Mouse (Mus musculus): ENCODE data around the gene Cdkal1.

The Cdkal1 gene

DNA sequence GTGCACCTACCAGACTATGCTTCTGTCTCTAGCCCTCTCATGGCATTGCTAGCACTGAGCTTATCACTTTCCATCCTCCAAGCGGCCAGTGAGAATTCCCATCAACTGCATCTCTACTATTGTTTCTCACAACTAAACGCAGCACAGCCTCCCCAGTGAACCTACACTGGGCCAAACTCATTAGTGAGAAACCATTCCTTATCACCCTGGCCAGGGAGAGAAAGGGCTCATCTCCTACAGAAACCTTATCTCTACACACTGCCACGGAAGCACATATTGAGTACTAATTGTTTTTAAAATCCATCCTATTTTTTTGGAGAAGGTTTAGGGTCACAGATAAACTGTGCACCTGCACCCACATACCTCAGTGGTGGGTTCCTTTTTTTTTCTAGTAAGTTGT is 147.9 kb downstream of the Cdkal1 start:
- DNase-seq (ENCODE audit: low read depth, low spot score), result no peak

DNA sequence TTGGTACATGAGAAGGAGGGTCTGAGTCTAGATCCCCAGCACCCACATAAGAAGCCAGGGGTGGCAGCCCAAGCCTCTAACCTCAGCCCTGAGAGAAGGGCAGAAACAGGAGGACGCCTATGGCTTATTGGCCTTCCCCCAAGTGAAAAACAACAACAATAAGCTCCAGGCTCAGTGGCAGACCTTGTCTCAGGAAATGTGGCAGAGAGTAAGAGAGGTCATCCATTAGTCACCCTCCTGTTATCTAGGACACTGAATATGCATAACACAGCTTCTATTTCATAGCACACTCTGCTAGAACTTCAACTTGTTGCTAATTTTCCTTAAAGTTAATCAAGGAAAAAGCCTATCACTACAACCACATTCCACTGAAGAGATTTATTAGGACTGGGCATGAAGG is 154.1 kb downstream of the Cdkal1 start:
- DNase-seq (ENCODE audit: low read depth, low spot score), result no peak

DNA sequence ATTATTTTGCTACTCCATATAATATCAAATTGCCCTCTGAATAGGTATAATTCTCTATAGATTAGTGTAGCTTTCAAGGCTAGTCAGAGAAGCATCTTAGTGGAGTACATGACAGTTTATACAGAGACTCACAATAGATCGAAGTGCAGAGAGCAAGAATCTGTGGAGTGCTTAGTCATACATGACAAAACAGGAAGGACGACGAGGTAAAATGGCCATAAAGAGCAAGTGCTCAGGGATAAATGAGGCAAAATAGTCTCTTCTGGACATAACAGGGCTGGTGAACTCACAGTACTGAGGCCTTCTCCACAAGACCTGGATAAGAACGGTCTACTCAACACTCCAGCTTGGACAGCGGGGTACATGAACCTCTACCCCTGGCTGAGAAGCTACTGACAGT is 155.6 kb downstream of the Cdkal1 start:
- no peak for DNase-seq (ENCODE audit: low read depth, low spot score)

DNA sequence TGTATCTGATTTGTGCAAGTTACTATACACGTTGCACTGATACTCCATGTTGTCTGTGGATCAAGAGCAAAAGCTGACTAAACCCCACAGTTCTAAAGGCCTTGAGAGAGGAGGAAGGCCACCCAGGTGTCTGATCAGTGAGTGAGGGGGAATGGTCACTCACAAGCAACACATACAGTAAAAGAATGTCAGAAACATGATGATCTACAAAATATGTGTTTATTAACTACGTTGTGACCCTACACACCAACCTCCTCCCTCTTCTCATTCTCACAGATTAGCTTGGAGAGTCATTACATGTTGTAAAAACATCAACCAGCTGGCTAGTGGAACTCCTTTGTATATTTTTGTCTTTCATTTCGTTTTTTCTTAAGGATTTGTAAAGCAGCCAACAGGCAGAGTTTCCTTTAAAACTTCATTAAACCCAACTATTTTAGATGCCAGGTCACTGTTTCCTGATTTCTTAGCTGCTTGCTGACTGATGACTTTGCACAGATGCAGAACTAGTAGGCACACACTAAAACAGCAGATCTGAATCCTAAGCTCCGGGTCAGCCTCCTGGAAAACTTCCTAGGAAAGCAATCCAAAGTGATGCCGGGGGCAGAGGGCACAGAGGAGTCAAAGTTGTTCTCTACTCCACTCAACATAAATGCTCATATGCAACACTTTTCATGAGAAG is 157.0 kb downstream of the Cdkal1 start:
- no peak for DNase-seq (ENCODE audit: low read depth, low spot score)

DNA sequence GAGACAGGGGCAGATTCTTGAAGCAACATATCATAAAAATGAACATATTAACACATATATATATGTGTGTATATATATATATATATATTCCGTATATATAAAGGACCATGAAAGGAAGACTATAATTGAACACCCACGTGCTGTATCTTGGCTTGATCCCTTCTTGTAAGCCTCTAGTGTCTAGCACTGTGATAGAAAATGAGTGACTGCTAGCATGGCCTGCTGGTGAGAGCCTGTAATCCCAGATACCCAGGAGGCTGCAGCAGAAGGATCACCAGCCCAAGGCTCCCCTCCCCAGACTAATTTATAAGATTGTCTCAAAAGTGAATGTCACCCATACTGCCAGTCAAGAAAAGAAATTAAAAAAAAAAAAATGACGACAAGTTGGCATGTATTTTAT is 158.2 kb downstream of the Cdkal1 start:
- no peak for DNase-seq (ENCODE audit: low read depth, low spot score)

DNA sequence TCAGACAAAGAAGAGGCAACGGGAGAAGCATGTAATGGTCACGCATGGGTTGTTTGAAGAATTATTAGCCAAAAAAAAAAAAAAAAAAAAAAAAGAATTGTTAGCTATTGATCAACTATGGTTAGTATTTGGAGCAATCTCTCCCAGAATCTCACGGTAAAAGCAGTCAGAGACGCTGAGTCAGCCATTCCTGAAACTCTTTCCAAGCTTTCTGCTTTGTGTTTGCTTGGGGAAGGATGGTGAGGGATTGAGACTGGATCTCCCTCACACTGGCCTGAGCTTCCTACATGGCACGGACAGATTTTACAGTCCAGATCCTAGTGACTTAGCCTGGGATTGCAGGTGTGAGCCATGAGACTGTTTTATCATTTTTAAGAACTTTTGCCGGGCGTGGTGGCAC is 164.7 kb downstream of the Cdkal1 start:
- no peak for DNase-seq (ENCODE audit: low read depth, low spot score)

DNA sequence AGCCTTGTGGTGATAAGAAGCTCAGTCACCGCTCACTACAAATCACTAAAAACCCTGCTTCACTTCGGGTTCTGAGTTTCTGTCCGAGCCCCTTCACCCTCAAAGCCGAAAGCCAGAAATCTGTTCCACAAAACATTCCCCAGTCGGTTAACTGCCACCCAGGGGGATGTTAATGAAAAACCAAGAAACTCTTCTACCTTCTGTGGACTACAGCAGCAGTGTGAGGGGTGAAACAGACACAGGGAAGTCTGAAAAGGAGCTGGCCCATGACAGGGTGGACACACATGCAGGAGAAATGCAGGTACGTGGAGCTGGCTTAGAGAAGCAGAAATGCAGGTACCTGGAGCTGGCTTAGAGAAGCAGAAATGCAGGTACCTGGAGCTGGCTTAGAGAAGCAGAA is 166.6 kb downstream of the Cdkal1 start:
- DNase-seq (ENCODE audit: low read depth, low spot score), result no peak

DNA sequence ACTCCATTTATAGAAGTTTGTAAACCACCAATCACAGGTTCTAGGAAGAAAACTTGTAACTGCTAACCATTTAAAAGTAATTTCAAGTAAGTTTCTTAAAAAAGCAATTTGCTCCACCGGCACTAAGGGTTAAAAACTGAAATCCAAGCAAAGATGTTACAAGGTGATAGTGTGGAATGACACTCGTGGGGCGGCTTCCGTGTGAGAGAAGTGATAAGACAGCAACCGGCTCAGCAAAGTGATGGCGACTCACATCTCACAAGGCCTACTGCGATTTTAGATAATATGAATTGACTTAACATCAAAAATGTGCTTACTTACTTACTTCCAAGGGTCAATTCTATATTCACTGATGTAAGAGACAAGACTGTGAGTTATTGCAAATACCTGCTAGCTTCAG is 167.6 kb downstream of the Cdkal1 start:
- no peak for DNase-seq (ENCODE audit: low read depth, low spot score)

DNA sequence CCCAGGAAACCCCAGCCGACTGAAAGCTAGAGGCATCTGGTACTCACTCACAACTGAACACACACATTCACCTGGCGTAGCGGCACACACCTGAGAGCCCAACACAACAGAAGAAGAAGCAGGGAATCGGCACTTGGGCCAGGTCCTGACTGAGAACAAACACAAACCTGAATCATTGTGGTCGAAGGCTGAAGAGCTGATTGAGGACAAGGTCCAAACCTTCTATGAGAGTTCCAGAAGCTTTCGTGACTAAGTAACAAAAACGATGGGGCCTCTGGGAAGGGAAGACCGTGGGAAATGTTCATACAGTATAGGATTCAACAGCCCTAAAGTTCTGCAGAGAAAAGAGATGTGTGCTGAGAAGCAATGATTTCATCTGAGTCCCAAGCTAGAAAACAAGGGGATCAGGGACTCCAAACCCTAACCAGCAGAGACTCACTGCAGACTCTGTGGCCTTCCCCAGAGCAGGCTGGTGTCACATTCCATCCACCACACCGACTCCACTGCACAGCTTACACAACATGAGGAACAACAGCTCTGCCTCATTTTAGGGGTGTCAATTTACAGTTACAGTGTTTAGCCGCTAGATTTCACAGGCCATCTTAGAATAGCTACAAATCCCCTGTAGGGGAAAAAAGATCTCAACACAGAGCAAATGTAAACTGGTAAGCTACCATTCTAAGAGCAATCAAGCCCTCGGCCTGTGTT is 175.8 kb downstream of the Cdkal1 start:
- DNase-seq (ENCODE audit: low read depth, low spot score), result no peak

DNA sequence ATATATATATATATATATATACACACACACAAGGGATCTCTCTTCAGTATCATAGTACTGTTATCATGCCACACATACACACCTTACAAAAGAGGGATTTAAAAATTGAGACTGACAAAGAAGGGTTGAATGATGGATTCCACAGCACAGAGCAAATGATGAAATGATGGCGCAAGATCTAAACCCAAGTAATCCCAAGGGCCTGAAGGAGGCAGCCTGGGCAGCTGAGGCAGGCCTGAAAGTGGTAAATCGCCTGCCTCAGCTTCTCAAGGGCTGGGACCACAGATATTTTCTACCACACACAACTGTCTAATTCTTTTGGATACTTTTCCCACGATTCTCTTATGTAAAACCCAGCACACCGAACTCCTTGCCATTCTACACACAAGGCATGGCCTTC is 177.9 kb downstream of the Cdkal1 start:
- no peak for DNase-seq (ENCODE audit: low read depth, low spot score)

DNA sequence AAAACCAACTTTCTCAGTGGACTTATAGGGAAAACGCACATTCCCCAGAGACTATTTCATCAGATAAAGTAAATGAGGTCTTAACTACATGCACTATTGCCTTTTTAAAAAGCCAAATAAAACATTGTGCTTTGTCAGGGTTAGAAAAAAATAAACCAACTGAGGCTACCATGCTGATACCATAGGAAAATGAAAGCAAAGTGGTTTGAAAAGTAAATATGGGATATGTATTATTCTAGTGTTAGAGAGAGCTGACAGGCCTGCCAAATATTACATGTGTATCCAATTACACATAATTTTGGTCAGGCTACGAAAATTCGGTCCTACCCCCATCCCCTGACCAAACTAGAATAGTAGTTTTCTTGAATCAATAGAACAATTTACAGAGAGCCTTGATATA is 184.8 kb downstream of the Cdkal1 start:
- DNase-seq (ENCODE audit: low read depth, low spot score), result no peak

DNA sequence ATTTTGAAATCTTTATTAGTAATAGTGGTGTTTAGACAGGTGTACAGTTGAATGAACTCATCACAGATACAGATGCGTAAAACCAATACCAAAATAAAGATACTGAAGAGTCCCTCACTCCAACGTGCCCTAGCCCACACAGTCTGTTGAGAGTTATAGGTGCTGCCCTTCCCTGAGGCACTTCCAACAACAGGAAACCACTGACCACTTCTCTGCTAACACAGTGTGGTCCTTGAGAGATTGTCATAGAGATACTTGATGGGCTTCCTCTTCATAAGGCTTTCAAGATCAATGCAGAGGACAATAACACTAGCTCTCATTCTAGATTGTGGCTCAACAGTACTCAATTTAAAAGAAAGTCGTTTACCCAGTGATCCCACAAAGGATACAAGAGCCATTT is 191.6 kb downstream of the Cdkal1 start:
- DNase-seq (ENCODE audit: low read depth, low spot score), result no peak

DNA sequence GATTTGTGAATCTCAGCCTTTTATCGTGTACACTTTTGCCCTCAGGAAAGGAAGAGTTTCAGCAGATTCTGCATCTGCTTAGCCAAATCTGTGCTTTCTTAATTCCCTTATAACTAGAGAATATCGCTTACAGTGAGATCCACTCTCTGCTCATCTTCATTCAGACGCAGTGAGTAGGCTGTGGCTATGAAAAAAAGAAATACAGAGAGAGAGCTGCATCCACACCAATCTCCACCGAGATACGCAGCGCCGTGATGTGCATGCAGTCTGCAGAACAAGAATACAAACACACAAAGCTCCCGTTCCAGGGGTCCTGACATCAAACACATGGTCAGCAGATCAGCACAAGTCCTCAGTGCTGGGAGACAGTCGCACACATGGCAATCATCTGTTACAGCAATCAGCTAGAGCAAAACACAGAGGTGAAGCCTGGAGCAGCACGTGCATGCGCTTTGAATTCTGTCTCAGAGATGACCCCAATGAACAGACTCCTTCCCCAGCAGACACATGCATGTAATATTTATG is 199.6 kb downstream of the Cdkal1 start:
- DNase-seq (ENCODE audit: low read depth, low spot score), result no peak

DNA sequence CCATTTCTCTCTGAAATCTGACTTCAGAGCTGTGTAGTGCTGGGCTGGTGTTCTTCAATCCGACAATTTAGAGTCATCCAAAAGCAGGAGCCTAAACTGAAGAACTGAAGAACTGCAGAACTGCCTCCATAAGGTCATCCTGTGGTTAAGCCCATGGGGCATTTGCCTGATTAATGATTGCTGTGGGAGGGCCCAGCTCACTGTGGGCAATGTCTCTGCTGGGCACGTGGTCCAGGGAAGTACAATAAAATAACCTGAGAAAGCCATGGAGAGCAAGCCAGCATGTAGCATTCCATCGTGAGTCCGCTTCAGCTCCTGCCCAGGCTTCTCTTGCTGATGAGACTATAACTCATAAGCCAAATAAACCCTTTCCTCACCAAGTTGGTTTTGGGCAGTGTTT is 202.1 kb downstream of the Cdkal1 start:
- DNase-seq (ENCODE audit: low read depth, low spot score), result no peak

DNA sequence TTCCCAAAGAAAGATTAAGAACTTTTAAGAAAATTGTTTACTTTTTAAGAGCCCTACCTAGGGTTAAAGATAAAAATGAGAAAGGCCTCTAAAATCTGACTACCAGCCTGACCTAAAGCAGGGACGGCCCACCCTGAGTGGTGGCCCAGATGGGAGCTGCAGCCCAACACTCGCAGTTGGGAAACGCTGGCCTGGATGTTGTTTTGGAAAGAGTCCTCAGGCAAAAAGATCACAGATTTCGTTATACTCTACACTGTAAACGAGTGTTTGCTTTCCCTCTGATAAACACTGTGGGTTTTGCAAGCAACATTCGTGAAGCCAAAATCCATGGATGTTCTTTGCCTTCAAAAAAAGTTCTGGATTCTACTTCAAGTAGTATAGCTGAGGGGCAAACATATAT is 202.7 kb downstream of the Cdkal1 start:
- DNase-seq (ENCODE audit: low read depth, low spot score), result no peak

DNA sequence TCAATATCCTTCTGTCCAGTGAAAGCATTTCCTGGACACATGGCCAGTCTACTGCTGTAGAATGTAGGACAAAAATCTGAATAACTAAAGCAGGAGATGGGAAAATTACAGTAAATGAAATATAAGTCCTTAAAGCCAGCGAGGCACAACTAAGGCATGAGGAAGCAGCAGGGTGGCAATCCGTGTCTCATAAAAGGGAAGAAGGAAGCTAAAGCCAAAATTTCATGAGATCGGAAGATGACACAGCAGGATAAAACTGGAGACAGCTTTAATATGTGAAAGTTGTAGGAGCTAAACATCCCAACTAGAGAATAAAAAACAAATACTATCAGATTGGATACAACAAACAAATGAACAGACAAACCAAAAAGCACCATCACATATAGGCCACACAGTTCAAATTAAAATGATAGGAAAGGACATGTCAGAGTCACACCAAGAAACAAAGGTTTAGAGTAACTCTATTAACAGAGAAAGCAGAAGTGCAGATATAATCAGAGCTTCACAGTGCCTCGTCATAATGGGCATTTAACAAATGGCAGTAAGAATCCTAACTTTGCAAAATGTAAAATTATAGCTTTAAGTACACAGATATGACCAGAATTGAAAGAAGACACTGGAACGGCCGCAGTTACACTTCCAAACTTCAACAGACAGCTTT is 204.8 kb downstream of the Cdkal1 start:
- DNase-seq (ENCODE audit: low read depth, low spot score), result no peak

DNA sequence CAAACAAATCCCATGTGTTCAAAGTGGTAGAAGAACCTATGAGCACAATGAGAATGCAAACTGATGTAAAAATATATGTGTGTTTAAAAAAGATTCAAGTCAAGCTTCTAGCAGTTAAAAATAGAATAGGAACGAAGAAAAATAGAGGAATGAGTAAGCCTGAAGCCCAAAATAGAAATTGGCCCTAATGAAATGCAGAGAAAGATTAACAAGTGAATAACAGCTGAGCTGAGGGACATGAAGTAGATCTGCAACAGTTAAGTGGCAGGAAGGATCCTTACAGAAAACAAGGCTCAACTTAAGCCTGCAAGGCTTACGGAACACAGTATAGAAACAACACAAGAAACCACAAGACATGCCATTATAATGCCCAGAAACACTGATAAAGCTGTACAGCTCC is 205.9 kb downstream of the Cdkal1 start:
- no peak for DNase-seq (ENCODE audit: low read depth, low spot score)

DNA sequence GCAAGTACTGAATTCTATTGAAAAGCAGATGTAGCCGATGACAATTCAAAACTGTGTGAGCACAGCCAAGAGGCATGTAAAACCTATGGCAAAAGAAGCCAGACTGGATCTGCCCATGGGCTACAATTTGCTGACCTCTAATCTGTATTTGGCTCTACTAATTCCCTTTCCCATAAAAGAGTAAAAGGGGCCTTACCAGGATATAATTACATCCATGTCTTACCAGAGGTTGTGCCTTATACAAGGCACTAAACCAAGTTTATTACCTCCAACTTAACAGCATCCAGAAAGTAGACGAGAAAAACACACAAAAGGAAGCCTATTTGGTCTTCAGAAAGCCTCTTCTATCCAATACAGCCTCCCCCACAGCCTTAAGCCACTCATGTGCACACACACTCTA is 213.2 kb downstream of the Cdkal1 start:
- no peak for DNase-seq (ENCODE audit: low read depth, low spot score)

DNA sequence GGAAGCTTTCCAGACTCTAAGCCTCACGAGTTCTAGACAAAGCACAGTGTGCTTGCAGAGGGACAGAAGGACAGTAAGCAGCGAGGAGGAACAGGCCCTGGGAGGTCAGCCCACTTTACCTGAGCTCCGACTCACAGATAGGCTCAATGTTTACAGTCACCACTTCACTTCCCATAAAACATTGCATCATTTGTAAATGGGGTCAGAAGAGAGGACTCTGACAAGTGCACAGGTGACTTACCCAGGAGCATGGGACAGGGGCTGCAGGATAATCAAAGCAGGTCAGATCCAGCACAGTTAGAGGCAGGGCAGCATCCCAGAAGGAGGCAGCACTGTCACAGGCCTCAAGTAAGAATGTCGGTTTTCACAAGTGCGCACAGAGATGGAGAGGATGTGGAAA is 214.3 kb downstream of the Cdkal1 start:
- DNase-seq (ENCODE audit: low read depth, low spot score), result no peak

DNA sequence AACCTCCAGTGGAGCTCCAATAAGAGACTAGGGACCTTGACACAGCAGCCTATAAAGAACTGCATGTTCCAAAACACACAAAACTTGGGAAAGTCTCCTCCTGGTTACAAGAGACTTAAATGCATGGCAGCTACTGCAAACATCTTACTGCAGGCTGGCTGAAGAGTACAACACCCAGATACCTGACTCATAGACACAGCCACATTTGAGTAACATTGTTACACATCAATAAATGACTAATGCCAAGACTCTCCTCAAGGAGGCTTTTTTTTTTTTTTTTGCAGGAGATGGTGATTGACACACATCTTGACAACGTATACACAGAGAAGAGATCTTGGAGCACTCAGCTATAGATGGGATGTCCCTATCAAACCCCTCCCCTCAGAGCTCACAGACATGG is 215.3 kb downstream of the Cdkal1 start:
- DNase-seq (ENCODE audit: low read depth, low spot score), result no peak

DNA sequence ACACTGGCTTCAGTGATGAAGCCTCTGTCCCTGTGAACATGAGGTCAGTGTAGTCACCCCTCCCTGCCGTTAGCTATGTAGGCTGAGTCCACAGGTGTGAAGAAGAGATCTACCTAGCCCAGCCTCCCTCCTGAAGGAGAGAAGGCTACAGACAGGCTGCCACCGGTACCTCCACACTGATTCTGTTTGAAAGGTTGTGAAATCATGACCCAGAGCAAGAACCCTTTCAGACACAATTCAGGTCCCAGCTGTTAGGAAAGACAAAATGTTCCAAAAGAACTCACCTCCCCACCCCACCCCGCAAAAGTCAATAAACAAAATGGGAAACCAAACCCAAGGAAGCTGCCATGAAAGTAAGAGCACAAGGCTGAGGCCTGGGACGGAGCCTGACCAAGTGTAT is 217.2 kb downstream of the Cdkal1 start:
- DNase-seq (ENCODE audit: low read depth, low spot score), result no peak

DNA sequence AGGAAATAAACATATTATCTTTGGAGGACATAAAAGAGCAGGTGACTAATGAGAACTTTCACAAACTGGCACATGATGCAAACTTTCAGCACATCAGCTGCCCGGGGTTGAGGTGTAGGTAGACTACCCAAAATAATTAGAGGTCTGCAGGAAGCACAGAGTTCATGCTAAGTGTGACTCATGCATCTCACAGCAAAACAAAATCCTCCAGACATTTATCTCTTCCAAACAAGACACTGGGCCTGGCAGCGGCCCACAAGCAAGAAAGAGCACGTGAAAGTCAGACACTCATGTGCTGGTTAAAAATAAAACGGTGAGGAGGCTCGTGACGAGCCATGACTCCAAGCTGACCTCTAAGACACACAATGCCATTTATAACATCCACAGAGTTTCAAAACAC is 217.7 kb downstream of the Cdkal1 start:
- no peak for DNase-seq (ENCODE audit: low read depth, low spot score)

DNA sequence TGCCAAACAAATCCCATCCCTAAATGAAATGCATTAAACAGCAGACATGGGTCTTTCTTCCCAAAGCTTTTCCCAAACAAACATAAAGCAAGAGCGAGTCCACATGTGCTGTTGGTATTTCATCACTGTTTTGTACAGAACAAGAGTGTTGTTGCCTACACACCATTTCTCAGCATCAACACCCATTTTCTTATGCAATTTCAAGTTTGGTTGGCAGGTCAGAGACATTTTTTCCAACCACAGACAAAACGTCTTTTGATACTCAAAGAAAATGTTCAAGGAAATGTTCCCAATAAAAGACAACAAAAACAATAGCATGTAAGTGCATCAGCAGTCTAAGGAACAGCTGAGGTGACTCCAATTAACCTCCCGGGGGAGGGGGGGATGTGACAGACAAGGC is 219.9 kb downstream of the Cdkal1 start:
- no peak for DNase-seq (ENCODE audit: low read depth, low spot score)
